9 mouse cellular contexts compared by ENCODE assay signal in the genomic region with DNA sequence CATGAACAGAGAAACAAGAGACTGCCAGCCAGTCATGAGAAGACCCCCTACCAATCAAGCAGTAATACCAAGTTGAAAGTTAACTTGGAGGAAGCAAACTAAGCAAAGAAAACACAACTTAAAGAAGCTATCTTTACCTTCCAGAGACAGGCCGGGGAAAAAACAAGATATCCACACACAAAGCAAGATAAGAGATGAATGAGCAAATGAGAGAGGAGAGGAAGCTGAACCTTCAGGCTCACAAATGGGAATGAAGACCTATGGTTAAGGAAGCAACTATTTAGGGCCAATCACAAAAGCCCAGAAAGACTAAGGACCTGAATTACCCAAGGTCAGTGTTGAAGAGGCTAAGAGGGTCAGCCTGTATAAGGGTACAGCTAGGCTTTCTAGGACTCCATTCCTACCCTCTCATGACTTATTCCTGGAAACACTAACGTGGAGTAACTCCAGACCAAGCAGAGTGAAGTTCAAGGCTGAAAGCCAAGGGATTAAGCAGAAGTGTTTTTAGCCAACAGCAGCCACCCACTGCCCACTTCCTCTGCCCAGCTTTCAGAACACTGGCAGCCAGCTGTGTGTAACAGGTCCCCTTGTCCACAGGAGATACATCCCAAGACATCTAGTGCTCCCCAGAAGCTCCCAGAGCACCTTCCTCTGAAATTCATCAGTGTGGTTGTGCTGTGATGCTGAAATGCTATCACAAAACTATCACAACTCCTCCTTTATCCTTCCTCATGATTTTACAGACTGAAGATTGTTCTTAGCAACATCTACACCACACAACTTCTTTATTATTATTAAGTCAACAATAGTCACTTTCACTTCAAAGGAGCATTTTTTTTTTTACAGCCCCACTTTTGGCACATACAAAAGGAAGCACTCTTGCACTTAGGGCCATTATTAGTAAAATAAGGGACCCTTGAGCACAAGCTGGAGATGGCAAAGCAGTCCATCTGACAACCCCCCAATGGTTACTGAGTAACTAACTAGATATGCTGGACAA. TPM values are rescaled to one million over a fixed set of nuclear protein-coding genes. Genes with fewer than 3 reads are reported as not detected.
DNase-seq lines count a peak whose midpoint lies in the region; ATAC-seq lines count a peak whose summit lies in the region.
"Had no signal": no experiment of that assay in that cellular context is flagged by ENCODE, and none has a peak within 500 bp of the region (broad histone marks: within the 10 kb centered on the region; RNA-seq: fewer than 3 reads in every experiment).

No protein-coding gene starts in this region.

- H3K9me3 ChIP-seq in heart, embryonic 14.5 days (ENCODE audit: control insufficient read depth, low read length), result no peaks in the 10 kb centered on the region
- H3K9me3 ChIP-seq: limb, embryonic 12.5 days had no signal

- DNase-seq in kidney, postnatal 14 days, result peak; percentile 28
- no peak for DNase-seq in kidney, adult 18-20 months
- DNase-seq in c-Kit-positive CD71-positive TER-119-positive erythroid progenitor cells, embryonic 14.5 days (ENCODE audit: low spot score), result peak; percentile 66
- DNase-seq in layer of hippocampus, adult 9-10 months (ENCODE audit: low spot score), result no peak
- no peak for DNase-seq in embryo, embryonic 9.5 days (ENCODE audit: extremely low spot score)

- no peak overlapping the region for H3K4me3 ChIP-seq in heart, embryonic 14.5 days (ENCODE audit: control insufficient read depth in 1 of 2, insufficient read depth in 1 of 2, low read depth in 1 of 2, low read length in 2 of 2)
- H3K4me3 ChIP-seq: limb, embryonic 12.5 days had no signal

- no peaks in the 10 kb centered on the region for H3K36me3 ChIP-seq in heart, embryonic 14.5 days (ENCODE audit: control insufficient read depth, insufficient read depth, low read length)
- H3K36me3 ChIP-seq: limb, embryonic 12.5 days had no signal

- WGBS in heart, embryonic 14.5 days, result 13% methylated on average over 2 of the region's 2 CpGs

- no peak overlapping the region for H3K9ac ChIP-seq in heart, embryonic 14.5 days (ENCODE audit: low read length)
- H3K9ac ChIP-seq: limb, embryonic 12.5 days had no signal

- peak overlapping the region; percentile 32 to 38; a peak in 3 of 4 replicates for H3K27ac ChIP-seq in heart, embryonic 14.5 days (replicated peaks in 1 of 2; ENCODE audit: control insufficient read depth in 1 of 2, insufficient read depth in 1 of 2, low read depth in 2 of 2, low read length in 2 of 2)
- H3K27ac ChIP-seq: limb, embryonic 12.5 days had no signal

- peaks cover 6 to 32% of the 10 kb centered on the region in 2 experiments for H3K4me1 ChIP-seq in heart, embryonic 14.5 days (ENCODE audit: control insufficient read depth in 2 of 2, insufficient read depth in 2 of 2, low read length in 2 of 2)

- H3K27me3 ChIP-seq in heart, embryonic 14.5 days (ENCODE audit: control insufficient read depth, insufficient read depth, low read length), result no peaks in the 10 kb centered on the region
- H3K27me3 ChIP-seq: limb, embryonic 12.5 days had no signal

- no peak for ATAC-seq in heart, embryonic 14.5 days (ENCODE audit: insufficient number of reproducible peaks, insufficient read depth, low FRiP score, low read depth)
- peak; percentile 60 for ATAC-seq in megakaryocyte progenitor cell, adult 5-6 weeks (replicated peaks; ENCODE audit: poor library complexity)
- ATAC-seq in cerebellum, adult (ENCODE audit: insufficient number of reproducible peaks, low FRiP score, low TSS enrichment), result no peak

- H3K4me2 ChIP-seq in heart, embryonic 14.5 days (ENCODE audit: low read length), result peak overlapping the region; percentile 73
- H3K4me2 ChIP-seq: limb, embryonic 12.5 days had no signal

RNA-seq across cellular contexts. Expression of gene Evi5, which starts 8.5 kb away (rescaled TPM):
- 45.9 and 50.2 TPM in 2 replicates for polyA plus RNA-seq in heart, embryonic 14.5 days (2014; fragmentation: Nextera tagmentation; extraction: Ambion mirVana)
- 19.5 and 21.4 TPM in 2 replicates for total RNA-seq in megakaryocyte progenitor cell, adult 5-6 weeks (2015)
- 12.2 and 16.6 TPM in 2 replicates for total RNA-seq in megakaryocyte progenitor cell, adult 5-6 weeks (2017)

RNA-seq across cellular contexts. Expression of gene Rpl5, which starts 33.9 kb away (rescaled TPM):
- 44.9 and 47.3 TPM in 2 replicates for polyA plus RNA-seq in heart, embryonic 14.5 days (2014; fragmentation: Nextera tagmentation; extraction: Ambion mirVana)
- 475 and 483 TPM in 2 replicates for total RNA-seq in megakaryocyte progenitor cell, adult 5-6 weeks (2015)
- 228 and 280 TPM in 2 replicates for total RNA-seq in megakaryocyte progenitor cell, adult 5-6 weeks (2017)

RNA-seq across cellular contexts. Expression of gene Ube2d2b, which starts 36.5 kb away (rescaled TPM):
- polyA plus RNA-seq in heart, embryonic 14.5 days (2014; fragmentation: Nextera tagmentation; extraction: Ambion mirVana), result 0.35 and 0.42 TPM in 2 replicates
- not detected in 2 replicates for total RNA-seq in megakaryocyte progenitor cell, adult 5-6 weeks (2015)
- total RNA-seq in megakaryocyte progenitor cell, adult 5-6 weeks (2017), result not detected in 2 replicates

Comparison
In these comparisons a context has a peak if more than half of its experiments do, and no peak if none do; other contexts are left out.
1. DNase-seq: peak in kidney, postnatal 14 days (single experiment) and c-Kit-positive CD71-positive TER-119-positive erythroid progenitor cells, embryonic 14.5 days (single experiment); none in kidney, adult 18-20 months (single experiment), layer of hippocampus, adult 9-10 months (single experiment) and embryo, embryonic 9.5 days (single experiment).